Mouse (Mus musculus): Measurements from ENCODE around the gene Gm9918. TPM values are rescaled to one million over a fixed set of nuclear protein-coding genes. Genes with fewer than 3 reads are reported as not detected.
A peak's percentile ranks its signal among the peaks of the same experiment; 100 is the strongest.

Gm9918 gene
- polyA plus RNA-seq, 1 experiment from 2014 or later, result 1.4 TPM

- peak overlapping the region; percentile 100 for H3K27ac ChIP-seq
- peak overlapping the region; percentile 67 for H3K4me3 ChIP-seq (replicated peaks)
- H3K9me3 ChIP-seq, result no peaks in the 10 kb centered on the region
- no peaks in the 10 kb centered on the region for H3K27me3 ChIP-seq
- H3K4me1 ChIP-seq (replicated peaks), result peaks cover 81% of the 10 kb centered on the region
- WGBS, result 0% methylated on average over 34 of the region's 35 CpGs
- ATAC-seq (ENCODE audit: insufficient number of reproducible peaks, insufficient read depth, low FRiP score, low TSS enrichment, low read depth), result peak; percentile 38
- H3K4me2 ChIP-seq, result peak overlapping the region; percentile 97
- peaks cover 26% of the 10 kb centered on the region for H3K36me3 ChIP-seq
- peak overlapping the region; percentile 82 for H3K9ac ChIP-seq (replicated peaks)
Observed at GRCm38 (mm10) chr15:102246866-102247251, 23.5 kb upstream of the Gm9918 start.

- peak overlapping the region; percentile 67 for H3K4me3 ChIP-seq (replicated peaks)
- no peaks in the 10 kb centered on the region for H3K9me3 ChIP-seq
- peaks cover 81% of the 10 kb centered on the region for H3K4me1 ChIP-seq (replicated peaks)
- peaks cover 29% of the 10 kb centered on the region for H3K36me3 ChIP-seq
- WGBS, result under 1% methylated on average over 42 of the region's 65 CpGs
- ATAC-seq (ENCODE audit: insufficient number of reproducible peaks, insufficient read depth, low FRiP score, low TSS enrichment, low read depth), result peak; percentile 13
- H3K4me2 ChIP-seq, result peak overlapping the region; percentile 97
- H3K27ac ChIP-seq, result peak overlapping the region; percentile 100
- no peaks in the 10 kb centered on the region for H3K27me3 ChIP-seq
- H3K9ac ChIP-seq (replicated peaks), result peak overlapping the region; percentile 67
Observed at GRCm38 (mm10) chr15:102247252-102248130, 22.9 kb upstream of the Gm9918 start.

- H3K27me3 ChIP-seq, result no peaks in the 10 kb centered on the region
- H3K4me2 ChIP-seq, result peak overlapping the region; percentile 97
- peak overlapping the region; percentile 100 for H3K27ac ChIP-seq
- no peaks in the 10 kb centered on the region for H3K9me3 ChIP-seq
- no peak for ATAC-seq (ENCODE audit: insufficient number of reproducible peaks, insufficient read depth, low FRiP score, low TSS enrichment, low read depth)
- peaks cover 35% of the 10 kb centered on the region for H3K36me3 ChIP-seq
- peaks cover 80% of the 10 kb centered on the region for H3K4me1 ChIP-seq (replicated peaks)
- H3K9ac ChIP-seq (replicated peaks), result peak overlapping the region; percentile 67
- H3K4me3 ChIP-seq (replicated peaks), result peak overlapping the region; percentile 67
- 1% methylated on average over 8 of the region's 8 CpGs for WGBS
Observed at GRCm38 (mm10) chr15:102248131-102248811, 22.1 kb upstream of the Gm9918 start.

- peak; percentile 44 for ATAC-seq (ENCODE audit: insufficient number of reproducible peaks, insufficient read depth, low FRiP score, low TSS enrichment, low read depth)
- Histone ChIP-seq H3K27me3 (no peaks in the 10 kb centered on the region), H3K9ac (replicated peaks) (peak overlapping the region; percentile 52; the same call in 1 of the 2 replicates), H3K27ac (peak overlapping the region; percentile 100), H3K4me3 (replicated peaks) (peak overlapping the region; percentile 67), H3K36me3 (peaks cover 40% of the 10 kb centered on the region), H3K4me1 (replicated peaks) (peaks cover 80% of the 10 kb centered on the region), H3K9me3 (no peaks in the 10 kb centered on the region), H3K4me2 (peak overlapping the region; percentile 97)
- WGBS, result 0% methylated on average over 3 of the region's 3 CpGs
Observed at GRCm38 (mm10) chr15:102248812-102249191, 21.6 kb upstream of the Gm9918 start.

- peaks cover 45% of the 10 kb centered on the region for H3K36me3 ChIP-seq
- H3K9ac ChIP-seq (replicated peaks), result peak overlapping the region; percentile 52
- H3K27me3 ChIP-seq, result no peaks in the 10 kb centered on the region
- peak overlapping the region; percentile 97 for H3K4me2 ChIP-seq
- peak overlapping the region; percentile 67 for H3K4me3 ChIP-seq (replicated peaks)
- peak overlapping the region; percentile 100 for H3K27ac ChIP-seq
- WGBS, result 0% methylated on average over 13 of the region's 13 CpGs
- ATAC-seq (ENCODE audit: insufficient number of reproducible peaks, insufficient read depth, low FRiP score, low TSS enrichment, low read depth), result peak; percentile 50; the same call in 1 of the 2 replicates
- peaks cover 80% of the 10 kb centered on the region for H3K4me1 ChIP-seq (replicated peaks)
- no peaks in the 10 kb centered on the region for H3K9me3 ChIP-seq
Observed at GRCm38 (mm10) chr15:102249251-102249691, 21.1 kb upstream of the Gm9918 start.

- Histone ChIP-seq H3K9me3 (no peaks in the 10 kb centered on the region), H3K4me1 (replicated peaks) (peaks cover 81% of the 10 kb centered on the region), H3K4me3 (replicated peaks) (peak overlapping the region; percentile 67), H3K9ac (replicated peaks) (peak overlapping the region; percentile 52), H3K27ac (peak overlapping the region; percentile 100), H3K27me3 (no peaks in the 10 kb centered on the region), H3K36me3 (peaks cover 48% of the 10 kb centered on the region), H3K4me2 (peak overlapping the region; percentile 97)
- WGBS, result 33% methylated on average over 9 of the region's 9 CpGs
- ATAC-seq (ENCODE audit: insufficient number of reproducible peaks, insufficient read depth, low FRiP score, low TSS enrichment, low read depth), result no peak
Observed at GRCm38 (mm10) chr15:102249967-102250366, 20.4 kb upstream of the Gm9918 start.

- ATAC-seq (ENCODE audit: insufficient number of reproducible peaks, insufficient read depth, low FRiP score, low TSS enrichment, low read depth), result no peak
- Histone ChIP-seq H3K36me3 (peaks cover 49% of the 10 kb centered on the region), H3K9ac (replicated peaks) (peak overlapping the region; percentile 52), H3K4me2 (peak overlapping the region; percentile 97), H3K9me3 (no peaks in the 10 kb centered on the region), H3K4me1 (replicated peaks) (peaks cover 81% of the 10 kb centered on the region), H3K27me3 (no peaks in the 10 kb centered on the region), H3K4me3 (replicated peaks) (peak overlapping the region; percentile 67; the same call in 1 of the 2 replicates), H3K27ac (peak overlapping the region; percentile 100)
- 54% methylated on average over 5 of the region's 5 CpGs for WGBS
Observed at GRCm38 (mm10) chr15:102250521-102250920, 19.8 kb upstream of the Gm9918 start.

GRCm38 (mm10) chr15:102255547-102256255, 14.7 kb upstream of the Gm9918 start:
- peak overlapping the region; percentile 93 for H3K9ac ChIP-seq (replicated peaks)
- peaks cover 86% of the 10 kb centered on the region for H3K4me1 ChIP-seq (replicated peaks)
- WGBS, result 31% methylated on average over 13 of the region's 14 CpGs
- peak overlapping the region; percentile 82 for H3K4me3 ChIP-seq (replicated peaks)
- ATAC-seq (ENCODE audit: insufficient number of reproducible peaks, insufficient read depth, low FRiP score, low TSS enrichment, low read depth), result peak; percentile 55
- peak overlapping the region; percentile 99 for H3K27ac ChIP-seq
- H3K27me3 ChIP-seq, result no peaks in the 10 kb centered on the region
- peak overlapping the region; percentile 92 for H3K4me2 ChIP-seq
- H3K9me3 ChIP-seq, result no peaks in the 10 kb centered on the region
- peaks cover 38% of the 10 kb centered on the region for H3K36me3 ChIP-seq

- peak overlapping the region; percentile 93 for H3K9ac ChIP-seq (replicated peaks)
- peaks cover 29% of the 10 kb centered on the region for H3K36me3 ChIP-seq
- peak overlapping the region; percentile 99 for H3K27ac ChIP-seq
- H3K27me3 ChIP-seq, result no peaks in the 10 kb centered on the region
- peaks cover 80% of the 10 kb centered on the region for H3K4me1 ChIP-seq (replicated peaks)
- no peak for ATAC-seq (ENCODE audit: insufficient number of reproducible peaks, insufficient read depth, low FRiP score, low TSS enrichment, low read depth)
- H3K4me3 ChIP-seq (replicated peaks), result peak overlapping the region; percentile 82
- WGBS, result 5% methylated on average over 22 of the region's 22 CpGs
- H3K4me2 ChIP-seq, result peak overlapping the region; percentile 92
- H3K9me3 ChIP-seq, result no peaks in the 10 kb centered on the region
Observed at GRCm38 (mm10) chr15:102256431-102257201, 13.7 kb upstream of the Gm9918 start.

All from limb, embryonic 12.5 days (tissue).